Comparison of ENCODE assay signal across 28 mouse cellular contexts in the genomic region with DNA sequence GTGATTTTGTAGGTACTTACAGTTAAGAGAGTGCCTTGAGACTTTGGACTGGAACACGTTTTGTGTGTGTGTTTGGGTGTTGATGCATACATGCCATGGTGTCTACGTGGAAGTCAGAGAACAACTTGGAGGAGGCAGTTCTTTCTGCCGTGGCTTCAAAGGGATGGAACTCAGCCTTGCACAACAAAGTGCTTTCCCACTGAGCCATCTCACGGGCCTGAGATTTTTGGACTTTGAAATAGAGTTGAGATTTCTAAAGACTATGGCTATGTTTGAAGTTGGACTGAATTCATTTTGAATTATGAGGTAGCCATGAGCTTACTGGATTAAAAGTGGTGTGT.
"Had no signal": no experiment of that assay in that cellular context is flagged by ENCODE, and none has a peak within 500 bp of the region (broad histone marks: within the 10 kb centered on the region; RNA-seq: fewer than 3 reads in every experiment).

No protein-coding gene starts in this region.

- H3K4me2 ChIP-seq: heart, embryonic 11.5 days; heart, embryonic 13.5 days; heart, embryonic 15.5 days; hindbrain, embryonic 12.5 days; hindbrain, embryonic 14.5 days; intestine, embryonic 15.5 days; limb, embryonic 12.5 days; liver, embryonic 11.5 days; liver, embryonic 13.5 days; liver, embryonic 15.5 days had no signal

- H3K9me3 ChIP-seq: heart, embryonic 13.5 days; heart, embryonic 15.5 days; hindbrain, embryonic 10.5 days; hindbrain, embryonic 12.5 days; intestine, embryonic 15.5 days; limb, embryonic 12.5 days; liver, embryonic 13.5 days; liver, embryonic 15.5 days had no signal

- H3K4me1 ChIP-seq: hindbrain, embryonic 10.5 days; hindbrain, embryonic 12.5 days had no signal

- H3K9ac ChIP-seq: heart, embryonic 13.5 days; heart, embryonic 15.5 days; hindbrain, embryonic 12.5 days; hindbrain, embryonic 14.5 days; intestine, embryonic 15.5 days; limb, embryonic 12.5 days; liver, embryonic 13.5 days; liver, embryonic 15.5 days had no signal

- H3K27ac ChIP-seq: heart, embryonic 13.5 days; heart, embryonic 15.5 days; hindbrain, embryonic 10.5 days; hindbrain, embryonic 12.5 days; hindbrain, embryonic 14.5 days; intestine, embryonic 15.5 days; layer of hippocampus, adult 2 months; left cerebral cortex, adult 2 months; limb, embryonic 12.5 days; liver, embryonic 13.5 days; liver, embryonic 15.5 days had no signal

- H3K27me3 ChIP-seq: heart, embryonic 13.5 days; heart, embryonic 15.5 days; hindbrain, embryonic 12.5 days; intestine, embryonic 15.5 days; limb, embryonic 12.5 days; liver, embryonic 13.5 days; liver, embryonic 15.5 days had no signal

- H3K4me3 ChIP-seq: gastrocnemius, adult 2 months; heart, adult 2 months; heart, embryonic 13.5 days; heart, embryonic 15.5 days; hindbrain, embryonic 10.5 days; hindbrain, embryonic 12.5 days; intestine, embryonic 15.5 days; layer of hippocampus, adult 2 months; left cerebral cortex, adult 2 months; limb, embryonic 12.5 days; liver, embryonic 13.5 days; liver, embryonic 15.5 days had no signal

- ATAC-seq: hindbrain, embryonic 16.5 days; inflammation-experienced regulatory T-cells, adult 6 months; intestine, embryonic 15.5 days; intestine, postnatal 0 days had no signal

- DNase-seq: gastrocnemius, adult 2 months; gastrocnemius, postnatal 10 days; gastrocnemius, postnatal 25 days; heart, adult 2 months; heart, postnatal 14 days; heart, postnatal 4 days; kidney, adult 18-20 months; kidney, adult 8-10 months; kidney, postnatal 10 days; kidney, postnatal 25 days; kidney, postnatal 4 days; left cerebral cortex, postnatal 4 days; liver, embryonic 13.5 days had no signal
